Mouse (Mus musculus): Measurements from ENCODE around the gene Vwa5b2. TPM values are rescaled to one million over a fixed set of nuclear protein-coding genes. Genes with fewer than 3 reads are reported as not detected.

Gene Vwa5b2
- total and polyA plus RNA-seq, 2 experiments from 2014 or later, result 36.4 to 65.7 TPM

DNA sequence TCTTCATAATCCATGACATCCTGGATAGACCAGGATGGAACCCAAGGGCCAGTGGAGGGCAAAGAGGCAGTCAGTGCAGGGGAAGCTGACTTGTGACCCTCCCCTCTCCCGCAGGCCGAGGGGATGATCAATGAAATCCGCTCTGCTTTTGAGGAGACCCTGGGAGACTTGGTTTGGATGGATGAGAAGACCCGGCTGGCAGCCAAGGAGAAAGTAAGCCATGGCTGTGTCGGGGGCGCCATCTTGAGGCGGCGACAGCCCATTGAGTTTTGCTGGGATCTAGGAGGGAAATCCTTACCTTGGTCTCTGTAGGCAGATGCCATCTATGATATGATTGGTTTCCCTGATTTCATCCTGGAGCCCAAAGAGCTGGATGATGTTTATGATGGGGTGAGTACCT, 52.9 kb downstream of the Vwa5b2 start:
- Histone ChIP-seq H3K4me2 (ENCODE audit: low read depth, low read length, poor library complexity, severe bottlenecking) (no peak overlapping the region), H3K9ac (replicated peaks; ENCODE audit: low read length, poor library complexity, severe bottlenecking) (no peak overlapping the region), H3K9me3 (ENCODE audit: low read length) (no peaks in the 10 kb centered on the region), H3K4me1 (ENCODE audit: insufficient read depth, low read length) (no peaks in the 10 kb centered on the region; the same call in 1 of the 2 replicates), H3K4me3 (ENCODE audit: low read depth, low read length) (no peak overlapping the region), H3K27me3 (ENCODE audit: insufficient read depth, low read length) (no peaks in the 10 kb centered on the region), H3K36me3 (ENCODE audit: insufficient read depth, low read length) (peaks cover 15% of the 10 kb centered on the region), H3K27ac (ENCODE audit: low read depth, low read length) (no peak overlapping the region)
- DNase-seq (ENCODE audit: low spot score), result peak; percentile 83
- ATAC-seq (ENCODE audit: low FRiP score), result no peak
- peak; percentile 81 for TF ChIP-seq CTCF (IDR thresholded peaks at IDR 0.05)
- WGBS, result 0% methylated on average over 8 of the region's 8 CpGs

DNA sequence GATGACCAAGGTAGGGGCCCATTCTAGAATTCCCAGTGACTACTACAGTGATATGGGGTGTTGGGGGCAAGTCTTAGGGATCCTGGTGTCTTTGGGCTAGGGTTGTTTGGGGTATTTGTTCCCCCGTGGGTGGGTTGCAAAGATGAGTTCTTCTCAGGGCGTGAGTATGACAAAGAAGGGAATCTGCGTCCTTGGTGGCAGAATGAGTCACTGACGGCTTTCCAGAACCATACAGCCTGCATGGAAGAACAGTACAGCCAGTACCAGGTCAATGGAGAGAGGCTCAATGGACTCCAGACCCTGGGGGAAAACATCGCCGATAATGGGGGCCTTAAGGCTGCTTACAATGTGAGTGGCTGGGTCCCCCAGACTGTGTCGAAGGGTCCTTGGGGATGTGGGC, 54.6 kb downstream of the Vwa5b2 start:
- Histone ChIP-seq H3K9ac (replicated peaks; ENCODE audit: low read length, poor library complexity, severe bottlenecking) (no peak overlapping the region), H3K27me3 (ENCODE audit: insufficient read depth, low read length) (no peaks in the 10 kb centered on the region), H3K4me1 (ENCODE audit: insufficient read depth, low read length) (no peaks in the 10 kb centered on the region), H3K4me3 (ENCODE audit: low read depth, low read length) (no peak overlapping the region), H3K4me2 (ENCODE audit: low read depth, low read length, poor library complexity, severe bottlenecking) (no peak overlapping the region), H3K27ac (ENCODE audit: low read depth, low read length) (no peak overlapping the region), H3K36me3 (ENCODE audit: insufficient read depth, low read length) (peaks cover 15% of the 10 kb centered on the region), H3K9me3 (ENCODE audit: low read length) (no peaks in the 10 kb centered on the region)
- DNase-seq (ENCODE audit: low spot score) (no peak), ATAC-seq (ENCODE audit: low FRiP score) (no peak)
- 86% methylated on average over 7 of the region's 7 CpGs for WGBS
- TF ChIP-seq CTCF (IDR thresholded peaks at IDR 0.05), result no peak

DNA sequence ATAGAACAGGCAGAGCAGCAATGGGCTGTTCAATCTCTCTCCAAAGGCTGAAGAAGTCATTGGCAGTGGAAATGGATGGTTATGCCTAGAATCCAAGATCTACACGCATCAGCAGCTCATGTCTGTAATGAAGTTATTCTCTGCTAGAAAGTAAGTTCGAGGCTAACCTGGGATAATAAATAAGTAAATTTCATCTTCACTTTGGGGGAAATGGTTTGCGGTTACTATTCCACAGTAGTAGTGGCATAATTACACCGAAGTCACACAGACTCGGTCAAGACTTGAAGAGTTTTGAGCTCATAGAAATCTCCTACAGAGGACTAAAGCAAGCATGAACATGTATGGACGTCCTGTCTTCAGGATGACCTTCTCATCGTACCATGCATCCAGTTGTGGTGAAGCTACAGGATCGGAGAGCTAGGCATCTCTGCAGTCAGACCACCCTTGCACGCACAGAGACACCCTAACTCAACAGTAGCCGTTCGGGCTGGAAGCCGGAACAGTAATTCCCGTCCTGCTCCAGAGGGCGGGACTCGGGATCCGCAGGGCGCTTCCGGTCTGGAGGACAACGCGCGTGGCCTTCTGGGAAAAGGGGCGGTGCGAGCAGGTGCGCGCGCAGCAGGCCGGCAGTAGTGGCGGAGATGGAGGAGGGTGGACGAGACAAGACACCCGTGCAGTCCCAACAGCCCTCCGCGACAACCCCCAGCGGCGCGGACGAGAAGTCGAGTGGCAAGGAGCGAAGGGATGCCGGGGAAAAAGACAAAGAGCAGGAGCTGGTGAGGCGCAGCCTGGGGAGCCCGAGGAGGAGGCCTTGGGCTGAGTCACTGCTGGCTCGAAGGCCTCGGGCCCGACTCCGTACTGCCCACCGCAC, 62.0 kb downstream of the Vwa5b2 start, which contains the start of gene Psmd2:
Gene Psmd2 (plus strand): TSS at position 577 of the 871 bp plus-strand sequence.
- Histone ChIP-seq H3K36me3 (ENCODE audit: insufficient read depth, low read length) (peaks cover 13% of the 10 kb centered on the region), H3K4me3 (ENCODE audit: low read depth, low read length) (peak within 1 kb of the TSS; percentile 64), H3K4me2 (ENCODE audit: low read depth, low read length, poor library complexity, severe bottlenecking) (peak within 1 kb of the TSS; percentile 78), H3K27ac (ENCODE audit: low read depth, low read length) (peak within 1 kb of the TSS; percentile 73), H3K9me3 (ENCODE audit: low read length) (no peaks in the 10 kb centered on the region), H3K4me1 (ENCODE audit: insufficient read depth, low read length) (0 out of 2 replicates have a peak, but pooled peaks cover 6% of the 10 kb centered on the region), H3K9ac (replicated peaks; ENCODE audit: low read length, poor library complexity, severe bottlenecking) (peak within 1 kb of the TSS; percentile 79), H3K27me3 (ENCODE audit: insufficient read depth, low read length) (no peaks in the 10 kb centered on the region)
- peak; percentile 96 for DNase-seq (ENCODE audit: low spot score)
- WGBS, result 2% methylated on average over 46 of the region's 46 CpGs
- TF ChIP-seq CTCF (IDR thresholded peaks at IDR 0.05), result peak; percentile 42
- peak; percentile 96 for ATAC-seq (ENCODE audit: low FRiP score)

DNA sequence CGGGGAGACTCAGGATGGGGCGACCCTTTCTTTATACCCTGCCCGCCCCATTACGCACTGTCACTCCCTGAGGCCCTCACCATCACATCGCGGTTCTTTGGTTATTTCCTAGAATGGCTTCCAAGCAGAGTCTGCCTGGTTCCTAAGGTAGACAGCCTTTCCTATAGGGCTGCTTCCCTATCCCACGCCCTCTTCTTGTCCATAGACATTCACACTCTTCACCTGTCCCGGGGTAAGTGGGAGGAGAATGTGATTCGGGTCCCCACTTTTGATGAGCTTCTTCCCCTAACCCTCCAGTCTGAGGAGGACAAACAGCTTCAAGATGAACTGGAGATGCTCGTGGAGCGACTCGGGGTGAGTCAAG, 62.7 kb downstream of the Vwa5b2 start:
- Histone ChIP-seq H3K36me3 (ENCODE audit: insufficient read depth, low read length) (peaks cover 20% of the 10 kb centered on the region), H3K27me3 (ENCODE audit: insufficient read depth, low read length) (no peaks in the 10 kb centered on the region), H3K9me3 (ENCODE audit: low read length) (no peaks in the 10 kb centered on the region), H3K9ac (replicated peaks; ENCODE audit: low read length, poor library complexity, severe bottlenecking) (peak overlapping the region; percentile 79), H3K4me1 (ENCODE audit: insufficient read depth, low read length) (0 out of 2 replicates have a peak, but pooled peaks cover 6% of the 10 kb centered on the region), H3K4me2 (ENCODE audit: low read depth, low read length, poor library complexity, severe bottlenecking) (peak overlapping the region; percentile 78), H3K27ac (ENCODE audit: low read depth, low read length) (peak overlapping the region; percentile 73), H3K4me3 (ENCODE audit: low read depth, low read length) (peak overlapping the region; percentile 64)
- WGBS, result 15% methylated on average over 10 of the region's 12 CpGs
- DNase-seq (ENCODE audit: low spot score) (no peak), ATAC-seq (ENCODE audit: low FRiP score) (no peak; the same call in 1 of the 2 replicates)
- TF ChIP-seq CTCF (IDR thresholded peaks at IDR 0.05), result no peak

DNA sequence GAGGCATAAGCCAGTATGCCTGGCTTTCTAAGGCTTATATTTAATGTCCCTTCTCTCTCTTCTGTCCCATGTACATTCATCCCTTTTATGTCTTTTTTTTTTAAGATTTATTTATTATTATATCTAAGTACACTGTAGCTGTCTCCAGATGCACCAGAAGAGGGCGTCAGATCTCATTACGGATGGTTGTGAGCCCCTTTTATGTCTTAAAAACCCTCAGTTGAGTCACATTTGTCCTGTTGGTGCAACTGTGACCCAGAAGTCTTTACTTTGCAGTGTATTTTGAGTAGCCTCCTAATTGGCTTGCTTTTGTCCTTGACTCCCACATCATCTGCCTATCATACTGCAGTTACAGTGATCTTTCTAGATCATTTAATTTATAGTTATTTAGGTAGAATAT, 64.0 kb downstream of the Vwa5b2 start:
- peaks cover 33% of the 10 kb centered on the region for H3K36me3 ChIP-seq (ENCODE audit: insufficient read depth, low read length)
- DNase-seq (ENCODE audit: low spot score), result no peak
- no peaks in the 10 kb centered on the region for H3K27me3 ChIP-seq (ENCODE audit: insufficient read depth, low read length)
- no peak for ATAC-seq (ENCODE audit: low FRiP score)
- 47% methylated on average over 2 of the region's 2 CpGs for WGBS
- H3K4me1 ChIP-seq (ENCODE audit: insufficient read depth, low read length), result 0 out of 2 replicates have a peak, but pooled peaks cover 6% of the 10 kb centered on the region
- no peak overlapping the region for H3K4me3 ChIP-seq (ENCODE audit: low read depth, low read length)
- no peak overlapping the region for H3K9ac ChIP-seq (replicated peaks; ENCODE audit: low read length, poor library complexity, severe bottlenecking)
- no peak overlapping the region for H3K4me2 ChIP-seq (ENCODE audit: low read depth, low read length, poor library complexity, severe bottlenecking)
- 0 out of 2 replicates have a peak, but pooled peaks have one; percentile 9 for TF ChIP-seq CTCF (IDR thresholded peaks at IDR 0.05)
- H3K27ac ChIP-seq (ENCODE audit: low read depth, low read length), result no peak overlapping the region
- no peaks in the 10 kb centered on the region for H3K9me3 ChIP-seq (ENCODE audit: low read length)

MicroRNA genes within 50 kb of the gene (microRNA counts, 519-probe panel; counts per million panel counts)
- 4,365 counts per million, percentile 86 among the panel's probes with 10 or more counts for microRNA mmu-miR-1224

Small RNA genes lying within 50 kb of the gene (microRNA-seq; reads per million reads assigned to microRNA genes)
- gene Mir1224 (ENCODE audit: borderline number of aligned reads), result 138 reads per million, percentile 49 among the genes with 10 or more reads in this experiment

Other genes with a start within 250 kb of the Vwa5b2 start
- gene Abcc5, start 163.1 kb upstream of the Vwa5b2 start, total RNA-seq (2014; rRNA removed), result 68.7 and 90.1 TPM in 2 replicates
- gene Abcc5, start 163.1 kb upstream of the Vwa5b2 start, polyA plus RNA-seq (2015; fragmentation: Nextera tagmentation; extraction: Ambion mirVana), result 98.7 and 110 TPM in 2 replicates
- gene Eif2b5, start 90.7 kb upstream of the Vwa5b2 start, total RNA-seq (2014; rRNA removed), result 87.2 and 96.4 TPM in 2 replicates
- 70.0 and 74.6 TPM in 2 replicates for gene Eif2b5, start 90.7 kb upstream of the Vwa5b2 start, polyA plus RNA-seq (2015; fragmentation: Nextera tagmentation; extraction: Ambion mirVana)
- gene Dvl3, start 72.5 kb upstream of the Vwa5b2 start, total RNA-seq (2014; rRNA removed), result 44.9 and 46.3 TPM in 2 replicates
- gene Dvl3, start 72.5 kb upstream of the Vwa5b2 start, polyA plus RNA-seq (2015; fragmentation: Nextera tagmentation; extraction: Ambion mirVana), result 24.6 and 29.5 TPM in 2 replicates
- gene Ap2m1, start 54.0 kb upstream of the Vwa5b2 start, total RNA-seq (2014; rRNA removed), result 975 and 994 TPM in 2 replicates
- gene Ap2m1, start 54.0 kb upstream of the Vwa5b2 start, polyA plus RNA-seq (2015; fragmentation: Nextera tagmentation; extraction: Ambion mirVana), result 1,551 and 1,562 TPM in 2 replicates
- 65.3 and 76.0 TPM in 2 replicates for gene Abcf3, start 40.9 kb upstream of the Vwa5b2 start, total RNA-seq (2014; rRNA removed)
- gene Abcf3, start 40.9 kb upstream of the Vwa5b2 start, polyA plus RNA-seq (2015; fragmentation: Nextera tagmentation; extraction: Ambion mirVana), result 73.1 and 75.2 TPM in 2 replicates
- gene Eef1akmt4, start 22.1 kb downstream of the Vwa5b2 start, total RNA-seq (2014; rRNA removed), result 5.2 and 6.8 TPM in 2 replicates
- 3.3 TPM in 2 replicates for gene Eef1akmt4, start 22.1 kb downstream of the Vwa5b2 start, polyA plus RNA-seq (2015; fragmentation: Nextera tagmentation; extraction: Ambion mirVana)
- gene Gm49333, start 22.1 kb downstream of the Vwa5b2 start, total RNA-seq (2014; rRNA removed), result not detected in 2 replicates
- gene Gm49333, start 22.1 kb downstream of the Vwa5b2 start, polyA plus RNA-seq (2015; fragmentation: Nextera tagmentation; extraction: Ambion mirVana), result not detected in 2 replicates
- gene Alg3, start 22.3 kb downstream of the Vwa5b2 start, total RNA-seq (2014; rRNA removed), result 21.3 and 38.2 TPM in 2 replicates
- 32.7 and 36.4 TPM in 2 replicates for gene Alg3, start 22.3 kb downstream of the Vwa5b2 start, polyA plus RNA-seq (2015; fragmentation: Nextera tagmentation; extraction: Ambion mirVana)
- gene Camk2n2, start 31.8 kb downstream of the Vwa5b2 start, total RNA-seq (2014; rRNA removed), result 86.3 and 111 TPM in 2 replicates
- gene Camk2n2, start 31.8 kb downstream of the Vwa5b2 start, polyA plus RNA-seq (2015; fragmentation: Nextera tagmentation; extraction: Ambion mirVana), result 85.4 and 87.6 TPM in 2 replicates
- gene Ece2, start 40.4 kb downstream of the Vwa5b2 start, total RNA-seq (2014; rRNA removed), result 24.4 and 26.9 TPM in 2 replicates
- gene Ece2, start 40.4 kb downstream of the Vwa5b2 start, polyA plus RNA-seq (2015; fragmentation: Nextera tagmentation; extraction: Ambion mirVana), result 16.7 and 16.9 TPM in 2 replicates
- gene Psmd2, start 62.2 kb downstream of the Vwa5b2 start, total RNA-seq (2014; rRNA removed), result 201 and 235 TPM in 2 replicates
- gene Psmd2, start 62.2 kb downstream of the Vwa5b2 start, polyA plus RNA-seq (2015; fragmentation: Nextera tagmentation; extraction: Ambion mirVana), result 311 and 316 TPM in 2 replicates
- 403 and 430 TPM in 2 replicates for gene Eif4g1, start 78.8 kb downstream of the Vwa5b2 start, total RNA-seq (2014; rRNA removed)
- gene Eif4g1, start 78.8 kb downstream of the Vwa5b2 start, polyA plus RNA-seq (2015; fragmentation: Nextera tagmentation; extraction: Ambion mirVana), result 102 and 118 TPM in 2 replicates
- 152 and 173 TPM in 2 replicates for gene Fam131a, start 103.8 kb downstream of the Vwa5b2 start, total RNA-seq (2014; rRNA removed)
- 70.9 and 75.9 TPM in 2 replicates for gene Fam131a, start 103.8 kb downstream of the Vwa5b2 start, polyA plus RNA-seq (2015; fragmentation: Nextera tagmentation; extraction: Ambion mirVana)
- gene Polr2h, start 128.2 kb downstream of the Vwa5b2 start, total RNA-seq (2014; rRNA removed), result 40.0 and 40.3 TPM in 2 replicates
- 72.3 and 84.6 TPM in 2 replicates for gene Polr2h, start 128.2 kb downstream of the Vwa5b2 start, polyA plus RNA-seq (2015; fragmentation: Nextera tagmentation; extraction: Ambion mirVana)
- 61.9 and 69.4 TPM in 2 replicates for gene Clcn2, start 128.3 kb downstream of the Vwa5b2 start, total RNA-seq (2014; rRNA removed)
- gene Clcn2, start 128.3 kb downstream of the Vwa5b2 start, polyA plus RNA-seq (2015; fragmentation: Nextera tagmentation; extraction: Ambion mirVana), result 21.1 and 21.9 TPM in 2 replicates
- 17.1 and 18.1 TPM in 2 replicates for gene Chrd, start 143.7 kb downstream of the Vwa5b2 start, total RNA-seq (2014; rRNA removed)
- gene Chrd, start 143.7 kb downstream of the Vwa5b2 start, polyA plus RNA-seq (2015; fragmentation: Nextera tagmentation; extraction: Ambion mirVana), result 4.1 TPM in 2 replicates
- gene Thpo, start 145.0 kb downstream of the Vwa5b2 start, total RNA-seq (2014; rRNA removed), result 0.71 and 1.8 TPM in 2 replicates
- gene Thpo, start 145.0 kb downstream of the Vwa5b2 start, polyA plus RNA-seq (2015; fragmentation: Nextera tagmentation; extraction: Ambion mirVana), result 0.76 and 0.81 TPM in 2 replicates